Mouse (Mus musculus): ENCODE measurements around the gene Ube2v1. TPM values are rescaled to one million over a fixed set of nuclear protein-coding genes. Genes with fewer than 3 reads are reported as not detected.

The Ube2v1 gene
- polyA plus RNA-seq, 1 experiment from 2014 or later = 280 TPM

GRCm38 (mm10) chr2:167583161-167583952, 48.5 kb downstream of the Ube2v1 start:
- peak; percentile 88 for ATAC-seq (ENCODE audit: borderline replicate concordance, extremely low read depth, low FRiP score, low TSS enrichment)

GRCm38 (mm10) chr2:167578521-167578920, 53.4 kb downstream of the Ube2v1 start:
- H3K27ac ChIP-seq = peak overlapping the region; percentile 44; the same call in 1 of the 2 replicates
- no peak overlapping the region for H3K4me2 ChIP-seq
- H3K4me1 ChIP-seq = peaks cover 31% of the 10 kb centered on the region
- no peak overlapping the region for H3K4me3 ChIP-seq
- no peak for ATAC-seq (ENCODE audit: borderline replicate concordance, extremely low read depth, low FRiP score, low TSS enrichment)
- no peaks in the 10 kb centered on the region for H3K27me3 ChIP-seq
- H3K9ac ChIP-seq = no peak overlapping the region
- H3K36me3 ChIP-seq = no peaks in the 10 kb centered on the region
- H3K9me3 ChIP-seq = no peaks in the 10 kb centered on the region
- 45% methylated on average over 5 of the region's 5 CpGs for WGBS

More at GRCm38 (mm10) chr2:167583161-167583952, 48.5 kb downstream of the Ube2v1 start:
- Histone ChIP-seq H3K4me1 (peaks cover 69% of the 10 kb centered on the region), H3K36me3 (no peaks in the 10 kb centered on the region), H3K27me3 (no peaks in the 10 kb centered on the region), H3K27ac (peak overlapping the region; percentile 94), H3K9ac (no peak overlapping the region), H3K4me3 (no peak overlapping the region), H3K9me3 (no peaks in the 10 kb centered on the region), H3K4me2 (peak overlapping the region; percentile 23; the same call in 1 of the 2 replicates)
- WGBS = 19% methylated on average over 10 of the region's 10 CpGs

DNA sequence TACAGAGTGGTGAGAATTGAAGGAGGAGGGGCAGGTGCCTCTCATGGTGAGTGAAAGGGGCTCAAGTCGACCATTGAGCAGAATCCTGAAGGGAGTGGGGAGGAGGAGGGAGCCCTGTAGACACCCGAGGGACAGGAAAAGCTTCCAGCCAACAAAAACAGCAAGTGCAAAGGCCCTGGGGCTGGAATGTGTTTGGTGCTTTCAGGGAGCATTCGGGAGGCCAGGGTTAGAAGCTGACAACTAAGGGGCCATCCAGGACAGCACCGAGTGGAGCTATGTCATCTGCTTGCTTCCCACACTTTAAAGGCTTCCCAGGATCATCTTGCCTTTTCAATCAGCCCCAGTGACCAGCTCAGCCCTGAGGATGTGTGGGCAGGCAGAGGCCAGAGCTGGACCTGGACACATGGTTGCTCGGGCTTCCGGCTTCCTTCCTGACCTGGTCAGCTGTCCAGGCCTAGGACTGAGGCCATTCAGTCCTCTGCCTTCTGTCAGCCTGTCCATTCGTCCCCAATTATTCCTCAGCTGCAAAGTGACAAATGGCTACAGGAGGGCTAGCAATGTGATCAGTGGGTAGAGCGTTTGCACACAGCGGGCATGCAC, 54.6 kb downstream of the Ube2v1 start:
- H3K4me3 ChIP-seq = no peak overlapping the region
- H3K9me3 ChIP-seq = no peaks in the 10 kb centered on the region
- no peak overlapping the region for H3K4me2 ChIP-seq
- no peak for ATAC-seq (ENCODE audit: borderline replicate concordance, extremely low read depth, low FRiP score, low TSS enrichment)
- H3K36me3 ChIP-seq = no peaks in the 10 kb centered on the region
- H3K27me3 ChIP-seq = no peaks in the 10 kb centered on the region
- 67% methylated on average over 9 of the region's 9 CpGs for WGBS
- H3K4me1 ChIP-seq = peaks cover 18% of the 10 kb centered on the region
- H3K9ac ChIP-seq = no peak overlapping the region
- H3K27ac ChIP-seq = no peak overlapping the region

DNA sequence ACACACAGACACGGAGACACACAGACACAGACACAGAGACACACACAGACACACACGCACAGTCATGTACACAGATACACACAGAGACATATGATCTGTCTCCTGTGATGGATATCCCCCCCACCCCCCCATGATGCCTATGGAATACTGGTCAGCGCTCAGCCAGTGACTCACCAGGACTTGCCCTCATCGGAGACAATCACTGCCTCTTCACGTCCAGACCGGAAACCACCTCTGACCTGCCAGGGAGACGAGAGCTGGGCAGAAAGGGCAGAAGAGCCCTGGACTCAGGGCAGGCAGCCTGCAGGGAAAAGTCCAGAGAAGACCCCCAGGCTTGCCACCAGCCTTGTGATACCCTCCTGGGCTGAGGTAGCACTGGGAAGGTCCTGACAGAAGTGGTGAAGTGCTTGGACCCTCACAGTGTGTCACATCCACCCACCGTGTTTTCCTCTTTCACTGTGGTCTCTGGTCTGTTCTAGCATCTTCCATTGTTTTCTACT, 55.7 kb downstream of the Ube2v1 start:
- no peak overlapping the region for H3K27ac ChIP-seq
- no peak overlapping the region for H3K4me3 ChIP-seq
- ATAC-seq (ENCODE audit: borderline replicate concordance, extremely low read depth, low FRiP score, low TSS enrichment) = no peak
- no peaks in the 10 kb centered on the region for H3K27me3 ChIP-seq
- WGBS = 77% methylated on average over 8 of the region's 8 CpGs
- no peaks in the 10 kb centered on the region for H3K36me3 ChIP-seq
- no peak overlapping the region for H3K9ac ChIP-seq
- H3K4me1 ChIP-seq = peaks cover 17% of the 10 kb centered on the region
- H3K4me2 ChIP-seq = no peak overlapping the region
- H3K9me3 ChIP-seq = no peaks in the 10 kb centered on the region

DNA sequence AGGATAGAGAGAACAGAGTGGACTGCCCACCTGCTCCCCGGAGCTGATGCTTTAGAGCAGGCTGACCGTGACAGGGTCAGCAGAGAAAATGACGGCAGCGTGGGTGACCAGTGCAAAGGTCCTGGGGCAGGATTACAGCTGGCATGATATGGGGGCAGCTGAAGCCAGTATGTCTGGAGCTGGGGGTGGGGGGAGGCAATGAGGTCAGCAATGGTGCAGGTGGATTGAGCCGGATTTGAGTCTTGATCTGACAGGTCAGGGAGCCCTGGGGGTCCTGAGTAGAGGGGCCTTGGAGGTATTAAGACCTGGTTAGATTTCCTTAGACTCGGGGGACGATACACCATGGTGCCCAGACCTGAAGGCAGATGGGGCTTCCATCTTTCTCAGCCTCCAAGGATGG, 56.3 kb downstream of the Ube2v1 start:
- no peaks in the 10 kb centered on the region for H3K36me3 ChIP-seq
- H3K27ac ChIP-seq = peak overlapping the region; percentile 29; the same call in 1 of the 2 replicates
- peaks cover 21% of the 10 kb centered on the region for H3K4me1 ChIP-seq
- no peak overlapping the region for H3K9ac ChIP-seq
- WGBS = 83% methylated on average over 7 of the region's 7 CpGs
- H3K9me3 ChIP-seq = no peaks in the 10 kb centered on the region
- ATAC-seq (ENCODE audit: borderline replicate concordance, extremely low read depth, low FRiP score, low TSS enrichment) = no peak
- H3K4me2 ChIP-seq = no peak overlapping the region
- no peak overlapping the region for H3K4me3 ChIP-seq
- no peaks in the 10 kb centered on the region for H3K27me3 ChIP-seq

- Histone ChIP-seq H3K27ac (0 out of 2 replicates have a peak overlapping the region, but pooled peaks have one; percentile 29), H3K36me3 (no peaks in the 10 kb centered on the region), H3K4me1 (peaks cover 29% of the 10 kb centered on the region), H3K4me3 (no peak overlapping the region), H3K4me2 (no peak overlapping the region), H3K27me3 (no peaks in the 10 kb centered on the region), H3K9ac (no peak overlapping the region), H3K9me3 (no peaks in the 10 kb centered on the region)
- 54% methylated on average over 9 of the region's 9 CpGs for WGBS
- ATAC-seq (ENCODE audit: borderline replicate concordance, extremely low read depth, low FRiP score, low TSS enrichment) = no peak
Observed at GRCm38 (mm10) chr2:167574814-167575213, 57.1 kb downstream of the Ube2v1 start.

- no peak for ATAC-seq (ENCODE audit: borderline replicate concordance, extremely low read depth, low FRiP score, low TSS enrichment)
- H3K27me3 ChIP-seq = no peaks in the 10 kb centered on the region
- peak overlapping the region; percentile 92 for H3K27ac ChIP-seq
- H3K9ac ChIP-seq = no peak overlapping the region
- WGBS = 76% methylated on average over 18 of the region's 18 CpGs
- no peaks in the 10 kb centered on the region for H3K9me3 ChIP-seq
- H3K36me3 ChIP-seq = no peaks in the 10 kb centered on the region
- no peak overlapping the region for H3K4me3 ChIP-seq
- H3K4me1 ChIP-seq = peaks cover 36% of the 10 kb centered on the region
- H3K4me2 ChIP-seq = no peak overlapping the region
Observed at GRCm38 (mm10) chr2:167571442-167572220, 60.3 kb downstream of the Ube2v1 start.

DNA sequence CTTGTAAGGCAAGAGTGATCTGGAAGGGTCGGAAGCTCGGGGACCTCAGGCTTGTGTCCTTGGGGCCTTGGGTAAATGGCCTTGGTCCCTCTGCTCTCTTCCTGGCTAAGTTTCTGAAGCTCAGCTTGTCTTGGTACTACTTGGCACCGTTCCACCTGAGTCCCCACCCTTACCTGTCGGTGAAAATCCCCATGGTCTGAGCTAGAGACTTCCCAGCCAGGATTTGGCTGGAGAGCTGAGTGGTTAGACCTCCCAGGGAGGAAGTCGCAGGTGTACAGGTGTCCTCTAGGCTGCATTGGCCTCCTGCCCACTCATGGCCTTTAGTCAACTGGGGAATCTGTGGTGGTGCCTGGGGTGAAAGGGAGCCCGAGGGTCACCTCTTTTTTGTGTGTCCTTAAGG, 61.1 kb downstream of the Ube2v1 start:
- H3K27ac ChIP-seq = peak overlapping the region; percentile 92
- no peaks in the 10 kb centered on the region for H3K36me3 ChIP-seq
- no peak overlapping the region for H3K4me3 ChIP-seq
- H3K4me1 ChIP-seq = peaks cover 38% of the 10 kb centered on the region
- no peak overlapping the region for H3K4me2 ChIP-seq
- H3K27me3 ChIP-seq = no peaks in the 10 kb centered on the region
- H3K9ac ChIP-seq = no peak overlapping the region
- 84% methylated on average over 6 of the region's 6 CpGs for WGBS
- no peaks in the 10 kb centered on the region for H3K9me3 ChIP-seq
- no peak for ATAC-seq (ENCODE audit: borderline replicate concordance, extremely low read depth, low FRiP score, low TSS enrichment)

- H3K4me1 ChIP-seq = peaks cover 44% of the 10 kb centered on the region
- no peaks in the 10 kb centered on the region for H3K9me3 ChIP-seq
- no peak overlapping the region for H3K4me2 ChIP-seq
- peak overlapping the region; percentile 92 for H3K27ac ChIP-seq
- H3K9ac ChIP-seq = 0 out of 2 replicates have a peak overlapping the region, but pooled peaks have one; percentile 4
- WGBS = 36% methylated on average over 13 of the region's 13 CpGs
- H3K27me3 ChIP-seq = no peaks in the 10 kb centered on the region
- no peak overlapping the region for H3K4me3 ChIP-seq
- no peaks in the 10 kb centered on the region for H3K36me3 ChIP-seq
- peak; percentile 81 for ATAC-seq (ENCODE audit: borderline replicate concordance, extremely low read depth, low FRiP score, low TSS enrichment)
Observed at GRCm38 (mm10) chr2:167569934-167570651, 61.8 kb downstream of the Ube2v1 start.

DNA sequence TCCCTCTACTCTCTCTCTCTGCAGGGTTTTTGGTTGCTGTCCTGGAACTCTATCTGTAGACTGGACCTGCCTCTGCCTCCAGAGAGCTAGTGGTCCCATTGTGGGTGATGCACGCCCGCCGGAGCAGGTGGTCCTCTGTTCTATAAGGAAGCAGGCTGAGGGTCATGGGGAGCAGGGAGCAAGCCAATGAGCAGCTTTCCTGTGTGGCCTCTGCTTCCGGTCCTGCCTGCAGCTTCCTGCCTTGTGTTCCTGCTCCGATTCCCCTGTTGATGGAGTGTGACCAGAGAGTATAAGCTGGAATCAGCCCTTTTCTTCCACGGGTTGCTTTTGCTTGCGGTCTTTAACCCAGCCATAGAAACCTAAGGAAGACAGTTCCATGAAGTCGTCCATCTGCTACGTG, 63.8 kb downstream of the Ube2v1 start:
- Histone ChIP-seq H3K27ac (peak overlapping the region; percentile 33), H3K36me3 (no peaks in the 10 kb centered on the region), H3K4me1 (peaks cover 62% of the 10 kb centered on the region), H3K9ac (no peak overlapping the region), H3K4me2 (no peak overlapping the region), H3K9me3 (no peaks in the 10 kb centered on the region), H3K27me3 (no peaks in the 10 kb centered on the region), H3K4me3 (no peak overlapping the region)
- 70% methylated on average over 9 of the region's 9 CpGs for whole genome bisulfite sequencing
- ATAC-seq (ENCODE audit: borderline replicate concordance, extremely low read depth, low FRiP score, low TSS enrichment) = no peak

DNA sequence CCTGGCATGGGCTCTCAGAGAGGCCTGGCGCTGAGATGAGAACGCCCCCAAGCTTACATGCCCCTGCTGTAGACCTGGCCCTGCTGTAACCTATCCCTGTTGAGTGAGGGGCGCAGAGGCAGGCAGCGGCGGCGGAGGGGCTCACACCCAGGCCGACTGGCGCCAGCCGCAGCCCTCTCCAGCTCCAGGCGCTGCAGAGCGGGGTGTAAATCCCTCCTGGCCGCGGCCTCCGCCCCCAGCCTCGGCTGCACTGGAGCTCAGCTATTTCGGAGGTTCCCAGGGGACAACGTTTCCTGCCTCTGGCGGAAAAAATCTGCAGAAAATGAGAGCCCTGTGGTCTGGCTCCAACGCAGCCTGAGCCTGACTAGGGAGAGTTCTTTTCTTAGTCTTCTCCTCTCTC, 66.2 kb downstream of the Ube2v1 start:
- Histone ChIP-seq H3K27me3 (no peaks in the 10 kb centered on the region), H3K27ac (peak overlapping the region; percentile 96), H3K4me1 (peaks cover 61% of the 10 kb centered on the region), H3K36me3 (no peaks in the 10 kb centered on the region), H3K4me2 (peak overlapping the region; percentile 46), H3K9ac (peak overlapping the region; percentile 34), H3K4me3 (0 out of 2 replicates have a peak overlapping the region, but pooled peaks have one; percentile 11), H3K9me3 (no peaks in the 10 kb centered on the region)
- peak; percentile 10; the same call in 1 of the 2 replicates for ATAC-seq (ENCODE audit: borderline replicate concordance, extremely low read depth, low FRiP score, low TSS enrichment)
- 12% methylated on average over 19 of the region's 19 CpGs for WGBS
